Mouse (Mus musculus): Measurements from ENCODE around the gene Sf3a3.

GRCm38 (mm10) chr4:124685004-124685403 is 29.6 kb upstream of the Sf3a3 start:
- TF ChIP-seq CTCF (conservative IDR thresholded peaks at IDR 0.05; ENCODE audit: insufficient read depth, insufficient read length, low read depth, low read length) = peak; percentile 44
- no peak for TF ChIP-seq POLR2A (IDR thresholded peaks at IDR 0.05; ENCODE audit: low read depth, low read length)
